ENCODE assay signal across 24 mouse cellular contexts in the genomic region with DNA sequence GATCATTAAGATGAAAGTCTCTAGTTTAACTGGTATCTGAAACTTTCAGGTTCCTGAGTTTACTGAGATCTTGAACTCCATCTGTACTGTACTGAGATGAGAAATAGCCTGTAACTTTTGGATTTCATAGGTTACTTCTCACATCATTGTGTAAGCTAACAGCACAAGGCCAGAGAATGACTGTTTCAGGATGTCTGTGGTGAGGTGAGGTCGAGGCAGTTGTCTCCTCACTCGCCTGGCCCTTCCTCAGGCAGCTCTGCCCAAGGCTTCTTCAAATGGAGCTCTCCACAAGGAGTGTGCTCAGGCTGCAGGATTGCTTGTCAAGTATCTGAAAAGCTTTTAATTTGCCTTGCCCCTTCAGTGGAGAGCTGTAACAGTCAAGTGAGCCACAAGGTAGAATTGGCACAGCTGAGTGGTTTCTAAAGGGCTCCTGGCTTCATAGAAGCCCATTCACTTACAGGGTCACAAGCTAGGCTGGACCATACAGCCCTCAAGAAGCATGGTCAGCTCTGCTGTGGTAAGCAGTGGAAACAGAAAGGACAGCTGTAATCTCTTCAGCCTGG.
DNase-seq lines count a peak whose midpoint lies in the region; ATAC-seq and TF ChIP-seq lines count a peak whose summit lies in the region.
"Had no signal": no experiment of that assay in that cellular context is flagged by ENCODE, and none has a peak within 500 bp of the region (broad histone marks: within the 10 kb centered on the region; RNA-seq: fewer than 3 reads in every experiment).

No protein-coding gene starts in this region.

- no peak overlapping the region for H3K9ac ChIP-seq in lung, embryonic 16.5 days (ENCODE audit: low read length)
- no peak overlapping the region for H3K9ac ChIP-seq in stomach, postnatal 0 days (ENCODE audit: low read length)
- H3K9ac ChIP-seq: embryonic facial prominence, embryonic 15.5 days; hindbrain, embryonic 13.5 days had no signal

- no peak overlapping the region for H3K4me3 ChIP-seq in lung, embryonic 16.5 days (ENCODE audit: low read length)
- no peak overlapping the region for H3K4me3 ChIP-seq in stomach, postnatal 0 days (ENCODE audit: low read depth, low read length)
- H3K4me3 ChIP-seq: embryonic facial prominence, embryonic 15.5 days; erythroblast, embryonic 14.5 days; forebrain, embryonic 10.5 days; gastrocnemius, adult 2 months; heart, embryonic 10.5 days; hindbrain, embryonic 13.5 days had no signal

- peaks cover 2% of the 10 kb centered on the region; the same call in 1 of the 2 replicates for H3K36me3 ChIP-seq in lung, embryonic 16.5 days (ENCODE audit: control insufficient read depth, insufficient read depth, low read length)
- 0 out of 2 replicates have a peak, but pooled peaks cover 3% of the 10 kb centered on the region for H3K36me3 ChIP-seq in stomach, postnatal 0 days (ENCODE audit: control insufficient read depth, insufficient read depth, low read length)
- H3K36me3 ChIP-seq: embryonic facial prominence, embryonic 15.5 days had no signal

- H3K27me3 ChIP-seq in lung, embryonic 16.5 days (ENCODE audit: control insufficient read depth, insufficient read depth, low read depth, low read length) = no peaks in the 10 kb centered on the region
- H3K27me3 ChIP-seq in stomach, postnatal 0 days (ENCODE audit: control insufficient read depth, insufficient read depth, low read length) = no peaks in the 10 kb centered on the region
- H3K27me3 ChIP-seq: embryonic facial prominence, embryonic 15.5 days; hindbrain, embryonic 13.5 days had no signal

- H3K4me1 ChIP-seq in lung, embryonic 16.5 days (replicated peaks; ENCODE audit: control insufficient read depth, insufficient read depth, low read length) = no peaks in the 10 kb centered on the region
- H3K4me1 ChIP-seq in stomach, postnatal 0 days (replicated peaks; ENCODE audit: control insufficient read depth, insufficient read depth) = no peaks in the 10 kb centered on the region
- H3K4me1 ChIP-seq: embryonic facial prominence, embryonic 15.5 days; forebrain, embryonic 10.5 days; heart, embryonic 10.5 days; hindbrain, embryonic 13.5 days had no signal

- TF ChIP-seq CTCF in stomach, postnatal 0 days (IDR thresholded peaks at IDR 0.05; ENCODE audit: low read depth) = no peak

- TF ChIP-seq EP300 in stomach, postnatal 0 days (optimal IDR thresholded peaks at IDR 0.05) = no peak

- no peaks in the 10 kb centered on the region for H3K9me3 ChIP-seq in lung, embryonic 16.5 days (ENCODE audit: control insufficient read depth, low read length)
- H3K9me3 ChIP-seq in stomach, postnatal 0 days (ENCODE audit: control insufficient read depth, low read length) = no peaks in the 10 kb centered on the region
- H3K9me3 ChIP-seq: embryonic facial prominence, embryonic 15.5 days; forebrain, embryonic 10.5 days; G1E; heart, embryonic 10.5 days; hindbrain, embryonic 13.5 days had no signal

- no peak overlapping the region for H3K27ac ChIP-seq in lung, embryonic 16.5 days (ENCODE audit: low read length)
- no peak overlapping the region for H3K27ac ChIP-seq in stomach, postnatal 0 days (replicated peaks)
- H3K27ac ChIP-seq: embryonic facial prominence, embryonic 15.5 days; forebrain, embryonic 10.5 days; gastrocnemius, adult 2 months; heart, embryonic 10.5 days; hindbrain, embryonic 13.5 days had no signal

- peak; percentile 80 for DNase-seq in lung, postnatal 25 days (ENCODE audit: low spot score)
- DNase-seq in stomach, postnatal 0 days (ENCODE audit: low spot score) = no peak
- DNase-seq in left cerebral cortex, postnatal 14 days (ENCODE audit: low spot score in 2 of 2) = no peak
- no peak for DNase-seq in thymus, adult 18-20 months
- no peak for DNase-seq in cerebellum, postnatal 10 days
- DNase-seq: adrenal gland, postnatal 10 days; B cell, adult 2 months; cerebellum, adult 18-20 months; cerebellum, adult 9-11 months; embryo, embryonic 11 days; gastrocnemius, adult 2 months; gastrocnemius, postnatal 36 days; heart, adult 18-20 months; heart, postnatal 10 days had no signal

- no peak overlapping the region for H3K4me2 ChIP-seq in lung, embryonic 16.5 days (ENCODE audit: low read depth, low read length)
- H3K4me2 ChIP-seq in stomach, postnatal 0 days (replicated peaks; ENCODE audit: low read depth) = no peak overlapping the region
- H3K4me2 ChIP-seq: embryonic facial prominence, embryonic 15.5 days; hindbrain, embryonic 13.5 days had no signal

- peak; percentile 67 for ATAC-seq in granulocyte monocyte progenitor cell, adult 5-6 weeks (replicated peaks; ENCODE audit: poor library complexity, severe bottlenecking)
- ATAC-seq in lung, embryonic 16.5 days (ENCODE audit: low read depth) = peak; percentile 79
- ATAC-seq in stomach, postnatal 0 days (ENCODE audit: low FRiP score, low TSS enrichment) = no peak
- ATAC-seq: CD4-positive, CD25-positive, alpha-beta regulatory T cell, adult 4 months; forebrain, embryonic 14.5 days had no signal

- intact Hi-C loops in left cerebral cortex, postnatal 14 days (cut with DNase I) = no loop called here

- WGBS in lung, embryonic 16.5 days = 45% methylated on average over 2 of the region's 2 CpGs
- WGBS in stomach, postnatal 0 days = 79% methylated on average over 2 of the region's 2 CpGs
